In genomic region chr3:128990183-128990912, GRCm38 (mm10) we compare ENCODE assay signal across 10 mouse cellular contexts.
DNase-seq lines count a peak whose midpoint lies in the region; ATAC-seq and TF ChIP-seq lines count a peak whose summit lies in the region.
"Had no signal": no experiment of that assay in that cellular context is flagged by ENCODE, and none has a peak within 500 bp of the region (broad histone marks: within the 10 kb centered on the region; RNA-seq: fewer than 3 reads in every experiment).

No protein-coding gene starts in this region.

- ATAC-seq in heart, embryonic 15.5 days (replicated peaks; ENCODE audit: insufficient number of reproducible peaks, insufficient read depth, low FRiP score, low read depth), result no peak
- ATAC-seq in lung, embryonic 16.5 days (ENCODE audit: low read depth), result no peak

- H3ac ChIP-seq in myocyte (ENCODE audit: control insufficient read depth, insufficient read length), result no peak overlapping the region

- H3K27me3 ChIP-seq in heart, embryonic 15.5 days, result no peaks in the 10 kb centered on the region
- no peaks in the 10 kb centered on the region for H3K27me3 ChIP-seq in lung, embryonic 16.5 days (ENCODE audit: control insufficient read depth, insufficient read depth, low read depth, low read length)
- no peaks in the 10 kb centered on the region for H3K27me3 ChIP-seq in myocyte (ENCODE audit: control insufficient read depth, insufficient read depth, insufficient read length)

- H3K4me2 ChIP-seq in heart, embryonic 15.5 days, result peak overlapping the region; percentile 58
- no peak overlapping the region; the same call in 1 of the 2 replicates for H3K4me2 ChIP-seq in lung, embryonic 16.5 days (ENCODE audit: low read depth, low read length)
- peak overlapping the region; percentile 84 for H3K4me2 ChIP-seq in myocyte (ENCODE audit: low read depth)

- intact Hi-C loops in heart, postnatal 14 days (cut with DNase I), result no loop called here

- no peak overlapping the region for H3K9ac ChIP-seq in heart, embryonic 15.5 days
- no peak overlapping the region for H3K9ac ChIP-seq in lung, embryonic 16.5 days (ENCODE audit: low read length)

- TF ChIP-seq POLR2A in myocyte (IDR thresholded peaks at IDR 0.05; ENCODE audit: insufficient read length, low read depth), result no peak

- H3K79me2 ChIP-seq in myocyte (ENCODE audit: control insufficient read depth, insufficient read depth), result no peaks in the 10 kb centered on the region

- peak; percentile 5 to 56 for DNase-seq in adrenal gland, adult (ENCODE audit: inconsistent age in 2 of 2, low spot score in 1 of 2)
- DNase-seq in adrenal gland, adult 18-20 months (ENCODE audit: low spot score in 2 of 2), result no peak
- no peak for DNase-seq in heart, postnatal 14 days
- DNase-seq in lung, adult 18-20 months, result no peak
- DNase-seq in urinary bladder, postnatal 14 days (ENCODE audit: low spot score), result no peak
- DNase-seq: cerebellum, postnatal 25 days; kidney, adult 9 months had no signal

- no peaks in the 10 kb centered on the region for H3K36me3 ChIP-seq in heart, embryonic 15.5 days
- no peaks in the 10 kb centered on the region for H3K36me3 ChIP-seq in lung, embryonic 16.5 days (ENCODE audit: control insufficient read depth, insufficient read depth, low read length)
- H3K36me3 ChIP-seq in myocyte (ENCODE audit: control insufficient read depth, insufficient read depth), result no peaks in the 10 kb centered on the region

- 41% methylated on average over 13 of the region's 17 CpGs for WGBS in heart, embryonic 15.5 days
- WGBS in lung, embryonic 16.5 days, result 45% methylated on average over 17 of the region's 17 CpGs

- H3K4me3 ChIP-seq in heart, embryonic 15.5 days, result peak overlapping the region; percentile 38
- H3K4me3 ChIP-seq in lung, embryonic 16.5 days (ENCODE audit: low read length), result peak overlapping the region; percentile 11
- no peak overlapping the region for H3K4me3 ChIP-seq in myocyte

- no peaks in the 10 kb centered on the region for H3K9me3 ChIP-seq in heart, embryonic 15.5 days (replicated peaks)
- H3K9me3 ChIP-seq in lung, embryonic 16.5 days (ENCODE audit: control insufficient read depth, low read length), result no peaks in the 10 kb centered on the region

- 0 out of 2 replicates have a peak, but pooled peaks cover 2% of the 10 kb centered on the region for H3K4me1 ChIP-seq in heart, embryonic 15.5 days (replicated peaks)
- H3K4me1 ChIP-seq in lung, embryonic 16.5 days (replicated peaks; ENCODE audit: control insufficient read depth, insufficient read depth, low read length), result no peaks in the 10 kb centered on the region

- no peak overlapping the region for H3K27ac ChIP-seq in heart, embryonic 15.5 days
- H3K27ac ChIP-seq in lung, embryonic 16.5 days (ENCODE audit: low read length), result no peak overlapping the region

TF ChIP-seq in myocyte, 11 proteins besides CTCF, POLR2A, EP300 and RAD21:
- peak; percentile 23 to 81 (median 72) for TF ChIP-seq MYOD1 (IDR thresholded peaks at IDR 0.05; ENCODE audit: control insufficient read depth in 1 of 3, insufficient read length in 2 of 3, low read depth in 2 of 3)
- TF ChIP-seq USF1 (IDR thresholded peaks at IDR 0.05; ENCODE audit: low read depth), result no peak
- no peak for TF ChIP-seq MAX (IDR thresholded peaks at IDR 0.05; ENCODE audit: low read depth)
- peak in 2 of 3 experiments; percentile 74 to 93 for TF ChIP-seq MYOG (IDR thresholded peaks at IDR 0.05; ENCODE audit: control insufficient read depth in 1 of 3, insufficient read depth in 1 of 3, insufficient read length in 2 of 3, low read depth in 2 of 3)
- TF ChIP-seq E2F4 (IDR thresholded peaks at IDR 0.05; ENCODE audit: insufficient read depth), result no peak
- peak; percentile 75 for TF ChIP-seq TCF12 (IDR thresholded peaks at IDR 0.05; ENCODE audit: insufficient read depth, poor library complexity, severe bottlenecking)
- no peak for TF ChIP-seq REST (IDR thresholded peaks at IDR 0.05; ENCODE audit: insufficient read depth, insufficient read length)
- TF ChIP-seq TCF3 (IDR thresholded peaks at IDR 0.05; ENCODE audit: insufficient read length, low read depth), result no peak
- TF ChIP-seq CEBPB (IDR thresholded peaks at IDR 0.05; ENCODE audit: insufficient read depth, poor library complexity, severe bottlenecking), result no peak
- TF ChIP-seq SRF (IDR thresholded peaks at IDR 0.05; ENCODE audit: control insufficient read depth, insufficient read length, low read depth), result no peak
- no peak for TF ChIP-seq POLR2AphosphoS2 (IDR thresholded peaks at IDR 0.05; ENCODE audit: insufficient read length, low read depth)

Comparison
In these comparisons a context has a peak if more than half of its experiments do, and no peak if none do; other contexts are left out.
1. DNase-seq: peak in adrenal gland, adult (2 of 2); none in adrenal gland, adult 18-20 months (0 of 2), heart, postnatal 14 days (0 of 2), lung, adult 18-20 months (0 of 2) and urinary bladder, postnatal 14 days (single experiment).